Mouse (Mus musculus) C2C12 (cell line): ENCODE measurements around the gene Pnpo. TPM values are rescaled to one million over a fixed set of nuclear protein-coding genes. Genes with fewer than 3 reads are reported as not detected.

Source experiments
- H3K27me3 ChIP-seq: one replicate; pipeline ENCODE4 v1.6.1; 2011; ENCODE audit not compliant: control insufficient read depth, insufficient read depth, insufficient read length
- H3K36me3 ChIP-seq: one replicate; pipeline ENCODE4 v1.6.1; 2011; ENCODE audit not compliant: control insufficient read depth, insufficient read depth
- H3K4me3 ChIP-seq: one replicate; pipeline ENCODE4 v1.5.1; 2011; ENCODE audit warnings: mild to moderate bottlenecking, control low read depth; ENCODE audit not compliant: poor library complexity, insufficient read depth, severe bottlenecking
- H3K79me2 ChIP-seq: one replicate; pipeline ENCODE4 v1.6.1; 2011; ENCODE audit not compliant: control insufficient read depth, insufficient read depth
- H3K79me3 ChIP-seq: one replicate; pipeline ENCODE4 v1.6.1; 2011; ENCODE audit warnings: low read depth, control low read depth
- H3ac ChIP-seq: one replicate; pipeline ENCODE3; 2011; ENCODE audit warnings: low read depth; ENCODE audit not compliant: control insufficient read depth, insufficient read length
- CEBPB ChIP-seq: IDR thresholded peaks from one replicate; pipeline ENCODE4 v1.6.1; 2011; ENCODE audit warnings: low read depth, mild to moderate bottlenecking, control low read depth, moderate library complexity
- CTCF ChIP-seq: IDR thresholded peaks from one replicate; pipeline ENCODE4 v1.5.1; 2011; ENCODE audit not compliant: control insufficient read depth, insufficient read depth, insufficient read length
- FOSL1 ChIP-seq: IDR thresholded peaks from one replicate; pipeline ENCODE4 v1.8.0; 2011; ENCODE audit warnings: mild to moderate bottlenecking, low read length; ENCODE audit not compliant: poor library complexity, insufficient read depth, severe bottlenecking
- MAX ChIP-seq: IDR thresholded peaks from one replicate; pipeline ENCODE4 v1.6.1; 2011; ENCODE audit warnings: mild to moderate bottlenecking, control low read depth
- MYOD1 ChIP-seq: IDR thresholded peaks from one replicate; pipeline ENCODE4 v1.6.1; 2011; ENCODE audit warnings: low read depth; ENCODE audit not compliant: control insufficient read depth, insufficient read length
- MYOG ChIP-seq: IDR thresholded peaks from one replicate; pipeline ENCODE4 v1.6.1; 2011; ENCODE audit not compliant: control insufficient read depth, insufficient read length; ENCODE audit errors: extremely low read depth
- USF1 ChIP-seq: IDR thresholded peaks from one replicate; pipeline ENCODE4 v1.6.1; 2011; ENCODE audit warnings: low read depth, mild to moderate bottlenecking, control low read depth, moderate library complexity
- polyA plus RNA-seq: library from polyadenylated mRNA; unstranded; fragments of >200 nt; fragmentation: generic; extraction: Trizol; gene quantifications from one replicate; pipeline ENCODE4 v1.2.1, GENCODE M21; 2012; ENCODE audit warnings: missing spikeins

Pnpo gene
- polyA plus RNA-seq, 1 experiment = 8.5 TPM

DNA sequence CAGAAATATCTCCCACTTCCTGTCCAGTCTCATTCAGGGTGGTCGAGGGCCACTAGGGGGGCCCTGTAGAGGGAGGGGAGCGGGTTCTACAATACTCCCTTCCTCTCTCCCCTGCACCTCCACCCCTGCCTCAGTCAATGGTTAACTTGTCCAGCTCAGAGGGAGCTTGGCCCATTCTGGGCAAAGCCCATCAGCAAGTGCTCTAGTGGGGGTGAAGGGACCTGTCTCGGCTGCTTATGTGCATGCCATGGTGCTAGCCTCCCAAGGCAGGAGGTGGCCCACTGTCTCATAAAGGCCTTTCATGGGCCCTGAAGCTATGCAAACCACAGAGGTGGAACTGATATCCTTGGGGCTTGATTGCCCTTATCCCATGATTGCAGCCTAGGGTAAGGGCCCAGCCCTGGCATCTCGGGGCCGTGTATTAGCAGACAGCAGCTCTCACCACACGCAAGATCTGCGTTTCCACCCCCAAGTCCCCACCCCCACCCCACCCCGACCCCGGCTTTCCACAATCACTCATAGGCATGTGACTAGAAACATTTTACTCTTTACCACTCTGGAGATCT is 13.9 kb downstream of the Pnpo start:
- H3K79me3 ChIP-seq = no peaks in the 10 kb centered on the region
- H3K27me3 ChIP-seq = peaks cover 14% of the 10 kb centered on the region
- TF ChIP-seq MYOG = no peak
- no peak for TF ChIP-seq MAX
- TF ChIP-seq MYOD1 = no peak
- H3K36me3 ChIP-seq = no peaks in the 10 kb centered on the region
- no peaks in the 10 kb centered on the region for H3K79me2 ChIP-seq
- no peak overlapping the region for H3ac ChIP-seq
- no peak overlapping the region for H3K4me3 ChIP-seq

DNA sequence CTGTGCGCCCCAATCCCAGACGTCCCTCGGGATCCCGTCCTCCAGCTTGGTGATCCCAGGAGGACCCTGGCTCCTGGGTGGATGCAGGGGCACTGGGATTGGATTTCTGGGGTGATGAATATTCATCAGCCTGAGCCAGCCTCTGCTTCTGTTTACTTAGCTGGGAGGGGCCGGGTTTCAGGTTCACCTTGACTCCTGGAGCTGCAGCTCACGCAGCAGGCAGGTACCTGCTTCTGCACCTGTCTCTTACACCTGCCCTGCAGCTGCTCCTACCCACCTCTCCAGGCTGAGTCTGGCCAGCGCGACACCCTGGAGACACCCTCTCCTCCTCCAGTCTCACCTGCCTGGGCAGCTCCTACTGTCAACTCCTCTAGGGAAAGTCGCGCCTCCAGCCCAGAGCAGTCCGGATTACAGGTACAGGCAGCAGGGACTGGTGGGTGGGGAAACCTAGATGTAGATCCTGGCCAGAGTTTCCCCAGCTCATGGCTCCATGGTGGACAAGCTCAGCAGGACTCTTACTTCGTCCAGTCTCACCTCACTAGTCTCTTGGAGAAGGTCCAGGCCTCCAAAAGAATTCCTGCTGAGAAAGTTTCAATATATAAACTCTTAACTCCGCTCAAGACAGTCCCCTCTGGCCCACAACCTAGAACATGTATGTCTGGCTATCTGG is 14.6 kb downstream of the Pnpo start:
- H3K27me3 ChIP-seq = peaks cover 14% of the 10 kb centered on the region
- H3K79me3 ChIP-seq = no peaks in the 10 kb centered on the region
- TF ChIP-seq FOSL1 = no peak
- TF ChIP-seq MAX = no peak
- no peak for TF ChIP-seq CEBPB
- H3ac ChIP-seq = no peak overlapping the region
- H3K36me3 ChIP-seq = no peaks in the 10 kb centered on the region
- H3K4me3 ChIP-seq = no peak overlapping the region
- H3K79me2 ChIP-seq = no peaks in the 10 kb centered on the region

DNA sequence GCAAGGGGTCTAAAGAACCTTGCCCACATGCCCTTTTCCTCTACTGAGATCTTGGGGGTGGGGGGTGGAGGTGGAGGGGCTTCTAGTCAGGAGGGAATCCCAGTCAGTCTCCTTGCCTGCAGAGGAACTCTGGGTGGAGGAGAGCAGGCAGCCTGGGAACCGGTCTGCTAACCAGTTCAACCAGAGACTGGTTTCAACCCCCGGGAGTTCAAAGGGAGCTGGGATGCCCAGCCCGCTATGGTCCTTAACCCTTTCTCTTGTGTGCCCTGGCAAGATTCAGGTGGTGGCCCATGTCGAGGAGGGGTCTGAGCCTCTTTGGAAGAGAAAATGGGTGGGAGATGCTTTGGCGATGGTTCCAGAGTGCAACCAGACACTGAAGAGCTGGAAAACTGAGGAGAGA is 15.1 kb downstream of the Pnpo start:
- Histone ChIP-seq H3ac (no peak overlapping the region), H3K4me3 (no peak overlapping the region), H3K79me2 (no peaks in the 10 kb centered on the region), H3K79me3 (no peaks in the 10 kb centered on the region), H3K27me3 (peaks cover 14% of the 10 kb centered on the region), H3K36me3 (no peaks in the 10 kb centered on the region)
- TF ChIP-seq USF1 = no peak
- TF ChIP-seq MAX = no peak
- TF ChIP-seq CTCF = no peak
- no peak for TF ChIP-seq MYOG
- no peak for TF ChIP-seq FOSL1
- no peak for TF ChIP-seq CEBPB
- no peak for TF ChIP-seq MYOD1

DNA sequence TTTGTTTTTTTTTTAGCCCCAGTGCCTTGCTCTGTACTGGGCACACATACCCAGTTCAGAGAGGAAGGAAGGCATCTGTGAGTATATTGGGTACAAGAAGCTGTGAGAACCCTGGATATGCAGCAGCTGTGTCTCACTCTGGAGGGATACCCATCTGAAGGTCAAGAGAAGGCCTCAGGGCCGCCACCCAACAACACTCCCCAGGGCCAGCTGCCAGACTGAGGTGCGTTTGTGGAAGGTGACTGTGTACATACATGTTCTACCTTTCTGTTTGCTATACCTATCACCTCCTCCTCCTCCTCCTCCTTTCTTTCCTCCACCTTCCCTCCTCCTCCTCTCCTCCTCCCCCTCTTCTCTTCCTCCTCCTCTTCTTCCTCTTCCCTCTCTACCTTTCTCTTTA is 15.7 kb downstream of the Pnpo start, which contains the start of gene Prr15l:
Gene Prr15l (plus strand): TSS at position 17 of the 400 bp plus-strand sequence.
- no peaks in the 10 kb centered on the region for H3K36me3 ChIP-seq
- peaks cover 14% of the 10 kb centered on the region for H3K27me3 ChIP-seq
- H3K79me3 ChIP-seq = no peaks in the 10 kb centered on the region
- H3K79me2 ChIP-seq = no peaks in the 10 kb centered on the region
- no peak within 1 kb of the TSS for H3ac ChIP-seq
- no peak within 1 kb of the TSS for H3K4me3 ChIP-seq
- TF ChIP-seq MYOG = no peak
- TF ChIP-seq USF1 = no peak
- no peak for TF ChIP-seq MAX

DNA sequence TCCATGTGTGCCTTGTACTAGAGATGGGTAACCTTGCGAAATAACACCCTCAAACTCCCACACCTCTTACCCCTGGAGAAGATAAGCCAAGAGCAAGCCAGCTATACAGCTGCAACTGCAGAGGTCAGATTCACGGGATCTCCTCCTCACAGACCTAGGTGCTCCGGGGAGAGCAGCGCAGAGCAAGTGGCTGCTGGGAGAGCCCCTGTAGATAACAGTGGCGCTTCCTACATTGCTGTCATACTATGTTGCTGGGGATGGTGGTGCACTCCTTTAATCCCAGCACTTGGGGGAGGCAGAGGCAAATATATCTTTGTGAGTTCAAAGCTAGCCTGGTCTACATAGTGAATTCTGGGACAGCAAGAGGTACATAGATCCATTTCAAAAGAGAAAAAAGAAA is 17.2 kb downstream of the Pnpo start:
- Histone ChIP-seq H3ac (no peak overlapping the region), H3K79me2 (no peaks in the 10 kb centered on the region), H3K79me3 (no peaks in the 10 kb centered on the region), H3K27me3 (peaks cover 12% of the 10 kb centered on the region), H3K36me3 (no peaks in the 10 kb centered on the region), H3K4me3 (no peak overlapping the region)
- no peak for TF ChIP-seq CTCF
- TF ChIP-seq USF1 = no peak
- TF ChIP-seq MYOG = no peak
- no peak for TF ChIP-seq FOSL1
- no peak for TF ChIP-seq CEBPB
- TF ChIP-seq MYOD1 = no peak
- no peak for TF ChIP-seq MAX

DNA sequence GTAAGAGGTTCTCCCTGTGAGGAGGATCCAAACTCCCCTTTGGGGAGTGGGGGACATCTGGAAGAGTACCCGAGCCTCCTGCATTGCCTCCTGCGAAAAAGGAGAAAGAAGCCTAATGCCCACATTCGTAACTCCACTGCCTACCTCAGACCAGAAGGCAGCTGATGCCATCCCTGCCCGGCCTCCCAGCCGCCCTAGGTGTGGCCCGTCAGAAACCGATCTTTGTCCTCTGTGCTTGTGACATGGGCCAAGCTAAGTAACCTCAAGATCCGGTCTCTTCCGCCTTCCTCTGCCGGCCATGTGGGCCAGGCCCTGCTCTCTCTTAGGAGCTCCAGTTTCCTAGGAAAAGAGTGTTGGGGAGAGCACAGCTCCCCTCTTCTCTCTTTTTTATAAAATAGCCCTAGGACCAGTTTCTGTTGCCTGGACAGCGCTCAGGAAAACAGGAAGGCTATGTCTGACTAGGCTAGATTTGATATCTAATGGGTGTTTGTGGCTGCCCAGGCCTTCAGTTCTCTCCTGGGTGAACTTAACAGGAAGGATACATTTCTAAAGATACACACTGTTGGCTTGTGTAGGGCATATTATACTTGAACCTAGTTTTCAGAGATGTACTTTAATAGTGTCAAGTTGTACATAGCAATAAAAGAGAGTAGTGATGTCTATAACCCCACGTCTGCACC is 18.2 kb downstream of the Pnpo start:
- TF ChIP-seq CTCF = no peak
- no peak for TF ChIP-seq MYOG
- no peak for TF ChIP-seq USF1
- TF ChIP-seq MYOD1 = no peak
- no peak for TF ChIP-seq CEBPB
- TF ChIP-seq FOSL1 = no peak
- no peak for TF ChIP-seq MAX
- no peaks in the 10 kb centered on the region for H3K79me3 ChIP-seq
- H3K79me2 ChIP-seq = no peaks in the 10 kb centered on the region
- no peaks in the 10 kb centered on the region for H3K36me3 ChIP-seq
- H3K27me3 ChIP-seq = peaks cover 10% of the 10 kb centered on the region
- no peak overlapping the region for H3ac ChIP-seq
- no peak overlapping the region for H3K4me3 ChIP-seq
